Mouse (Mus musculus): ENCODE results near the gene Arhgap9. TPM values are rescaled to one million over a fixed set of nuclear protein-coding genes. Genes with fewer than 3 reads are reported as not detected.

Gene Arhgap9
- total RNA-seq (2021), result 1 to 10 TPM; 3.0 to 3.4 TPM

- DNase-seq (ENCODE audit: low spot score), result no peak
- intact Hi-C loops (cut with DNase I), result no loop called here
Observed at GRCm38 (mm10) chr10:127321621-127322020, at the start of gene Arhgap9. Gene Arhgap9, plus strand, starts transcription at chr10:127321964.

- no peak for DNase-seq (ENCODE audit: low spot score)
- intact Hi-C loops (cut with DNase I), result no loop called here
Observed at GRCm38 (mm10) chr10:127272371-127272770, 49.4 kb upstream of the Arhgap9 start.

GRCm38 (mm10) chr10:127274261-127275022 is 47.3 kb upstream of the Arhgap9 start:
- no peak for DNase-seq (ENCODE audit: low spot score)
- intact Hi-C loops (cut with DNase I), result no loop called here

GRCm38 (mm10) chr10:127279730-127280129 is 42.0 kb upstream of the Arhgap9 start:
- intact Hi-C loops (cut with DNase I), result no loop called here
- no peak for DNase-seq (ENCODE audit: low spot score)

- DNase-seq (ENCODE audit: low spot score), result no peak
Observed at GRCm38 (mm10) chr10:127281316-127281715, 40.4 kb upstream of the Arhgap9 start.

GRCm38 (mm10) chr10:127282620-127283215 is 39.0 kb upstream of the Arhgap9 start:
- no peak for DNase-seq (ENCODE audit: low spot score)
- intact Hi-C loops (cut with DNase I), result no loop called here

More at GRCm38 (mm10) chr10:127281316-127281715, 40.4 kb upstream of the Arhgap9 start:
- intact Hi-C loops (cut with DNase I), result no loop called here

GRCm38 (mm10) chr10:127284105-127284622 is 37.6 kb upstream of the Arhgap9 start:
- no peak for DNase-seq (ENCODE audit: low spot score)

GRCm38 (mm10) chr10:127284724-127285500 is 36.9 kb upstream of the Arhgap9 start:
- DNase-seq (ENCODE audit: low spot score), result no peak
- intact Hi-C loops (cut with DNase I), result no loop called here

More at GRCm38 (mm10) chr10:127284105-127284622, 37.6 kb upstream of the Arhgap9 start:
- intact Hi-C loops (cut with DNase I), result no loop called here

GRCm38 (mm10) chr10:127285644-127286043 is 36.1 kb upstream of the Arhgap9 start:
- intact Hi-C loops (cut with DNase I), result loop anchor here (2.0 kb wide), 1 partner anchor 17 kb away; no protein-coding TSS in a partner anchor
- DNase-seq (ENCODE audit: low spot score), result no peak

GRCm38 (mm10) chr10:127286194-127286593 is 35.6 kb upstream of the Arhgap9 start:
- intact Hi-C loops (cut with DNase I), result loop anchor here (2.0 kb wide), 1 partner anchor 17 kb away; no protein-coding TSS in a partner anchor
- DNase-seq (ENCODE audit: low spot score), result no peak

GRCm38 (mm10) chr10:127286730-127287129 is 35.0 kb upstream of the Arhgap9 start:
- no peak for DNase-seq (ENCODE audit: low spot score)
- intact Hi-C loops (cut with DNase I), result loop anchor here (2.0 kb wide), 1 partner anchor 18 kb away; no protein-coding TSS in a partner anchor

GRCm38 (mm10) chr10:127287271-127287935 is 34.4 kb upstream of the Arhgap9 start:
- DNase-seq (ENCODE audit: low spot score), result no peak
- intact Hi-C loops (cut with DNase I), result loop anchor here (2.0 kb wide), 1 partner anchor 19 kb away; no protein-coding TSS in a partner anchor

GRCm38 (mm10) chr10:127287936-127288293 is 33.8 kb upstream of the Arhgap9 start:
- no peak for DNase-seq (ENCODE audit: low spot score)
- intact Hi-C loops (cut with DNase I), result loop anchor here (2.0 kb wide), 1 partner anchor 19 kb away; no protein-coding TSS in a partner anchor

- intact Hi-C loops (cut with DNase I), result no loop called here
- peak; percentile 30 for DNase-seq (ENCODE audit: low spot score)
Observed at GRCm38 (mm10) chr10:127288328-127288799, 33.4 kb upstream of the Arhgap9 start.

- peak; percentile 83 for DNase-seq (ENCODE audit: low spot score)
- intact Hi-C loops (cut with DNase I), result no loop called here
Observed at GRCm38 (mm10) chr10:127288800-127289572, 32.8 kb upstream of the Arhgap9 start, which contains the start of gene Mbd6. Gene Mbd6, minus strand, starts transcription at chr10:127289018.

GRCm38 (mm10) chr10:127289573-127290191 is 32.1 kb upstream of the Arhgap9 start:
- DNase-seq (ENCODE audit: low spot score), result peak; percentile 60
- intact Hi-C loops (cut with DNase I), result no loop called here

- intact Hi-C loops (cut with DNase I), result no loop called here
- peak; percentile 100 for DNase-seq (ENCODE audit: low spot score)
Observed at GRCm38 (mm10) chr10:127290307-127290929, 31.3 kb upstream of the Arhgap9 start.

Measured in heart, postnatal 25 days (tissue).